Mouse (Mus musculus): Measurements from ENCODE around the gene Optn. TPM values are rescaled to one million over a fixed set of nuclear protein-coding genes. Genes with fewer than 3 reads are reported as not detected.

The Optn gene
- polyA plus RNA-seq, 1 experiment = 11.2 TPM

- Histone ChIP-seq H3K36me3 (ENCODE audit: control insufficient read depth, insufficient read depth) (peaks cover 6% of the 10 kb centered on the region), H3K27me3 (ENCODE audit: control insufficient read depth, insufficient read depth, insufficient read length) (no peaks in the 10 kb centered on the region), H3K4me2 (ENCODE audit: low read depth) (no peak overlapping the region), H3K79me2 (ENCODE audit: control insufficient read depth, insufficient read depth) (no peaks in the 10 kb centered on the region), H3K4me3 (no peak overlapping the region), H3ac (ENCODE audit: control insufficient read depth, insufficient read length) (no peak overlapping the region)
- no peak for TF ChIP-seq POLR2AphosphoS2 (IDR thresholded peaks at IDR 0.05; ENCODE audit: insufficient read length, low read depth)
- TF ChIP-seq SRF (IDR thresholded peaks at IDR 0.05; ENCODE audit: control insufficient read depth, insufficient read length, low read depth) = no peak
- no peak for TF ChIP-seq MYOD1 (IDR thresholded peaks at IDR 0.05; ENCODE audit: control insufficient read depth in 1 of 3, insufficient read length in 2 of 3, low read depth in 2 of 3)
- no peak for TF ChIP-seq TCF3 (IDR thresholded peaks at IDR 0.05; ENCODE audit: insufficient read length, low read depth)
- no peak for TF ChIP-seq POLR2A (IDR thresholded peaks at IDR 0.05; ENCODE audit: insufficient read length, low read depth)
Measured at GRCm38 (mm10) chr2:5001266-5001665, 62.6 kb downstream of the Optn start.

GRCm38 (mm10) chr2:4998905-4999304, 64.9 kb downstream of the Optn start:
- Histone ChIP-seq H3K79me2 (ENCODE audit: control insufficient read depth, insufficient read depth) (no peaks in the 10 kb centered on the region), H3K4me3 (no peak overlapping the region), H3K4me2 (ENCODE audit: low read depth) (no peak overlapping the region), H3ac (ENCODE audit: control insufficient read depth, insufficient read length) (no peak overlapping the region), H3K27me3 (ENCODE audit: control insufficient read depth, insufficient read depth, insufficient read length) (no peaks in the 10 kb centered on the region), H3K36me3 (ENCODE audit: control insufficient read depth, insufficient read depth) (peaks cover 10% of the 10 kb centered on the region)
- no peak for TF ChIP-seq E2F4 (IDR thresholded peaks at IDR 0.05; ENCODE audit: insufficient read depth)
- TF ChIP-seq MAX (IDR thresholded peaks at IDR 0.05; ENCODE audit: low read depth) = no peak
- TF ChIP-seq POLR2A (IDR thresholded peaks at IDR 0.05; ENCODE audit: insufficient read length, low read depth) = no peak
- no peak for TF ChIP-seq MYOD1 (IDR thresholded peaks at IDR 0.05; ENCODE audit: control insufficient read depth in 1 of 3, insufficient read length in 2 of 3, low read depth in 2 of 3)
- TF ChIP-seq MYOG (IDR thresholded peaks at IDR 0.05; ENCODE audit: control insufficient read depth in 1 of 3, insufficient read depth in 1 of 3, insufficient read length in 2 of 3, low read depth in 2 of 3) = no peak
- no peak for TF ChIP-seq TCF12 (IDR thresholded peaks at IDR 0.05; ENCODE audit: insufficient read depth, poor library complexity, severe bottlenecking)
- TF ChIP-seq TCF3 (IDR thresholded peaks at IDR 0.05; ENCODE audit: insufficient read length, low read depth) = no peak
- no peak for TF ChIP-seq USF1 (IDR thresholded peaks at IDR 0.05; ENCODE audit: low read depth)
- no peak for TF ChIP-seq SRF (IDR thresholded peaks at IDR 0.05; ENCODE audit: control insufficient read depth, insufficient read length, low read depth)
- TF ChIP-seq CEBPB (IDR thresholded peaks at IDR 0.05; ENCODE audit: insufficient read depth, poor library complexity, severe bottlenecking) = no peak
- no peak for TF ChIP-seq REST (IDR thresholded peaks at IDR 0.05; ENCODE audit: insufficient read depth, insufficient read length)
- TF ChIP-seq POLR2AphosphoS2 (IDR thresholded peaks at IDR 0.05; ENCODE audit: insufficient read length, low read depth) = no peak

- H3K27me3 ChIP-seq (ENCODE audit: control insufficient read depth, insufficient read depth, insufficient read length) = no peaks in the 10 kb centered on the region
- no peak overlapping the region for H3ac ChIP-seq (ENCODE audit: control insufficient read depth, insufficient read length)
- TF ChIP-seq MYOG (IDR thresholded peaks at IDR 0.05; ENCODE audit: control insufficient read depth in 1 of 3, insufficient read depth in 1 of 3, insufficient read length in 2 of 3, low read depth in 2 of 3) (no peak), MAX (IDR thresholded peaks at IDR 0.05; ENCODE audit: low read depth) (no peak), SRF (IDR thresholded peaks at IDR 0.05; ENCODE audit: control insufficient read depth, insufficient read length, low read depth) (no peak), E2F4 (IDR thresholded peaks at IDR 0.05; ENCODE audit: insufficient read depth) (no peak), POLR2AphosphoS2 (IDR thresholded peaks at IDR 0.05; ENCODE audit: insufficient read length, low read depth) (no peak), REST (IDR thresholded peaks at IDR 0.05; ENCODE audit: insufficient read depth, insufficient read length) (no peak), USF1 (IDR thresholded peaks at IDR 0.05; ENCODE audit: low read depth) (no peak), MYOD1 (IDR thresholded peaks at IDR 0.05; ENCODE audit: control insufficient read depth in 1 of 3, insufficient read length in 2 of 3, low read depth in 2 of 3) (no peak), TCF12 (IDR thresholded peaks at IDR 0.05; ENCODE audit: insufficient read depth, poor library complexity, severe bottlenecking) (no peak), CEBPB (IDR thresholded peaks at IDR 0.05; ENCODE audit: insufficient read depth, poor library complexity, severe bottlenecking) (no peak)
- no peaks in the 10 kb centered on the region for H3K79me2 ChIP-seq (ENCODE audit: control insufficient read depth, insufficient read depth)
- H3K4me3 ChIP-seq = no peak overlapping the region
- no peak overlapping the region for H3K4me2 ChIP-seq (ENCODE audit: low read depth)
- peaks cover 12% of the 10 kb centered on the region for H3K36me3 ChIP-seq (ENCODE audit: control insufficient read depth, insufficient read depth)
Measured at GRCm38 (mm10) chr2:4996421-4996824, 67.4 kb downstream of the Optn start.

- no peaks in the 10 kb centered on the region for H3K27me3 ChIP-seq (ENCODE audit: control insufficient read depth, insufficient read depth, insufficient read length)
- peaks cover 12% of the 10 kb centered on the region for H3K36me3 ChIP-seq (ENCODE audit: control insufficient read depth, insufficient read depth)
- H3ac ChIP-seq (ENCODE audit: control insufficient read depth, insufficient read length) = no peak overlapping the region
- H3K4me2 ChIP-seq (ENCODE audit: low read depth) = no peak overlapping the region
- TF ChIP-seq USF1 (IDR thresholded peaks at IDR 0.05; ENCODE audit: low read depth) (no peak), MAX (IDR thresholded peaks at IDR 0.05; ENCODE audit: low read depth) (no peak), TCF12 (IDR thresholded peaks at IDR 0.05; ENCODE audit: insufficient read depth, poor library complexity, severe bottlenecking) (no peak), MYOG (IDR thresholded peaks at IDR 0.05; ENCODE audit: control insufficient read depth in 1 of 3, insufficient read depth in 1 of 3, insufficient read length in 2 of 3, low read depth in 2 of 3) (no peak), SRF (IDR thresholded peaks at IDR 0.05; ENCODE audit: control insufficient read depth, insufficient read length, low read depth) (no peak), TCF3 (IDR thresholded peaks at IDR 0.05; ENCODE audit: insufficient read length, low read depth) (no peak), REST (IDR thresholded peaks at IDR 0.05; ENCODE audit: insufficient read depth, insufficient read length) (no peak), CEBPB (IDR thresholded peaks at IDR 0.05; ENCODE audit: insufficient read depth, poor library complexity, severe bottlenecking) (no peak), MYOD1 (IDR thresholded peaks at IDR 0.05; ENCODE audit: control insufficient read depth in 1 of 3, insufficient read length in 2 of 3, low read depth in 2 of 3) (no peak), POLR2AphosphoS2 (IDR thresholded peaks at IDR 0.05; ENCODE audit: insufficient read length, low read depth) (no peak), POLR2A (IDR thresholded peaks at IDR 0.05; ENCODE audit: insufficient read length, low read depth) (no peak), E2F4 (IDR thresholded peaks at IDR 0.05; ENCODE audit: insufficient read depth) (no peak)
- no peaks in the 10 kb centered on the region for H3K79me2 ChIP-seq (ENCODE audit: control insufficient read depth, insufficient read depth)
- no peak overlapping the region for H3K4me3 ChIP-seq
Measured at GRCm38 (mm10) chr2:4995646-4996045, 68.2 kb downstream of the Optn start.

- TF ChIP-seq SRF (IDR thresholded peaks at IDR 0.05; ENCODE audit: control insufficient read depth, insufficient read length, low read depth) = no peak
- no peak for TF ChIP-seq POLR2AphosphoS2 (IDR thresholded peaks at IDR 0.05; ENCODE audit: insufficient read length, low read depth)
- TF ChIP-seq TCF12 (IDR thresholded peaks at IDR 0.05; ENCODE audit: insufficient read depth, poor library complexity, severe bottlenecking) = no peak
- TF ChIP-seq POLR2A (IDR thresholded peaks at IDR 0.05; ENCODE audit: insufficient read length, low read depth) = no peak
- TF ChIP-seq REST (IDR thresholded peaks at IDR 0.05; ENCODE audit: insufficient read depth, insufficient read length) = no peak
- no peak for TF ChIP-seq MYOD1 (IDR thresholded peaks at IDR 0.05; ENCODE audit: control insufficient read depth in 1 of 3, insufficient read length in 2 of 3, low read depth in 2 of 3)
- no peak for TF ChIP-seq CEBPB (IDR thresholded peaks at IDR 0.05; ENCODE audit: insufficient read depth, poor library complexity, severe bottlenecking)
- TF ChIP-seq E2F4 (IDR thresholded peaks at IDR 0.05; ENCODE audit: insufficient read depth) = no peak
- no peak for TF ChIP-seq MYOG (IDR thresholded peaks at IDR 0.05; ENCODE audit: control insufficient read depth in 1 of 3, insufficient read depth in 1 of 3, insufficient read length in 2 of 3, low read depth in 2 of 3)
- no peak for TF ChIP-seq MAX (IDR thresholded peaks at IDR 0.05; ENCODE audit: low read depth)
- no peak for TF ChIP-seq TCF3 (IDR thresholded peaks at IDR 0.05; ENCODE audit: insufficient read length, low read depth)
- TF ChIP-seq USF1 (IDR thresholded peaks at IDR 0.05; ENCODE audit: low read depth) = no peak
- H3K4me2 ChIP-seq (ENCODE audit: low read depth) = no peak overlapping the region
- no peak overlapping the region for H3ac ChIP-seq (ENCODE audit: control insufficient read depth, insufficient read length)
- H3K4me3 ChIP-seq = no peak overlapping the region
- no peaks in the 10 kb centered on the region for H3K79me2 ChIP-seq (ENCODE audit: control insufficient read depth, insufficient read depth)
- H3K27me3 ChIP-seq (ENCODE audit: control insufficient read depth, insufficient read depth, insufficient read length) = no peaks in the 10 kb centered on the region
- H3K36me3 ChIP-seq (ENCODE audit: control insufficient read depth, insufficient read depth) = peaks cover 12% of the 10 kb centered on the region
Measured at GRCm38 (mm10) chr2:4994436-4994835, 69.4 kb downstream of the Optn start.

Data from myocyte (in vitro differentiated cells).